Mouse (Mus musculus): ENCODE data around the gene Spcs3. TPM values are rescaled to one million over a fixed set of nuclear protein-coding genes. Genes with fewer than 3 reads are reported as not detected.

Gene Spcs3
- 71.1 and 77.9 TPM in 2 replicates for polyA plus RNA-seq (2014; fragmentation: Nextera tagmentation; extraction: Ambion mirVana)

- Histone ChIP-seq H3K4me3 (ENCODE audit: low read depth, low read length) (peak within 1 kb of the TSS; percentile 90), H3K4me1 (ENCODE audit: control insufficient read depth, insufficient read depth, low read length) (peaks cover 11% of the 10 kb centered on the region; the same call in 1 of the 2 replicates), H3K27ac (ENCODE audit: low read depth, low read length) (peak within 1 kb of the TSS; percentile 83), H3K36me3 (ENCODE audit: control insufficient read depth, insufficient read depth, low read length) (no peaks in the 10 kb centered on the region), H3K4me2 (peak within 1 kb of the TSS; percentile 74), H3K9ac (ENCODE audit: low read depth, low read length) (peak within 1 kb of the TSS; percentile 88), H3K9me3 (replicated peaks; ENCODE audit: control insufficient read depth, low read length) (no peaks in the 10 kb centered on the region), H3K27me3 (ENCODE audit: control insufficient read depth, insufficient read depth, low read length) (no peaks in the 10 kb centered on the region)
- peak; percentile 94 for ATAC-seq (replicated peaks; ENCODE audit: insufficient number of reproducible peaks, low FRiP score, low TSS enrichment)
- WGBS (ENCODE audit: insufficient replicate concordance) = under 1% methylated on average over 75 of the region's 89 CpGs
Measured at GRCm38 (mm10) chr8:54529382-54530296, at the start of gene Spcs3, which contains the start of gene Asb5. Gene Spcs3 (minus strand): TSS chr8:54529998. Gene Asb5 (plus strand): TSS chr8:54529580.

GRCm38 (mm10) chr8:54570618-54571609, 41.1 kb upstream of the Spcs3 start:
- WGBS (ENCODE audit: insufficient replicate concordance) = 63% methylated on average over 15 of the region's 15 CpGs
- Histone ChIP-seq H3K9me3 (replicated peaks; ENCODE audit: control insufficient read depth, low read length) (no peaks in the 10 kb centered on the region), H3K4me2 (0 out of 2 replicates have a peak overlapping the region, but pooled peaks have one; percentile 6), H3K27ac (ENCODE audit: low read depth, low read length) (peak overlapping the region; percentile 50; the same call in 1 of the 2 replicates), H3K36me3 (ENCODE audit: control insufficient read depth, insufficient read depth, low read length) (no peaks in the 10 kb centered on the region), H3K27me3 (ENCODE audit: control insufficient read depth, insufficient read depth, low read length) (no peaks in the 10 kb centered on the region), H3K4me1 (ENCODE audit: control insufficient read depth, insufficient read depth, low read length) (no peaks in the 10 kb centered on the region), H3K9ac (ENCODE audit: low read depth, low read length) (no peak overlapping the region), H3K4me3 (ENCODE audit: low read depth, low read length) (no peak overlapping the region)
- no peak for ATAC-seq (replicated peaks; ENCODE audit: insufficient number of reproducible peaks, low FRiP score, low TSS enrichment)

- 44% methylated on average over 2 of the region's 2 CpGs for WGBS (ENCODE audit: insufficient replicate concordance)
- peaks cover 1% of the 10 kb centered on the region; the same call in 1 of the 2 replicates for H3K4me1 ChIP-seq (ENCODE audit: control insufficient read depth, insufficient read depth, low read length)
- no peak overlapping the region for H3K27ac ChIP-seq (ENCODE audit: low read depth, low read length)
- no peaks in the 10 kb centered on the region for H3K9me3 ChIP-seq (replicated peaks; ENCODE audit: control insufficient read depth, low read length)
- no peak for ATAC-seq (replicated peaks; ENCODE audit: insufficient number of reproducible peaks, low FRiP score, low TSS enrichment)
- H3K36me3 ChIP-seq (ENCODE audit: control insufficient read depth, insufficient read depth, low read length) = no peaks in the 10 kb centered on the region
- no peak overlapping the region for H3K9ac ChIP-seq (ENCODE audit: low read depth, low read length)
- no peak overlapping the region for H3K4me3 ChIP-seq (ENCODE audit: low read depth, low read length)
- no peaks in the 10 kb centered on the region for H3K27me3 ChIP-seq (ENCODE audit: control insufficient read depth, insufficient read depth, low read length)
- H3K4me2 ChIP-seq = no peak overlapping the region
Measured at GRCm38 (mm10) chr8:54567168-54567567, 37.4 kb upstream of the Spcs3 start.

GRCm38 (mm10) chr8:54565603-54566260, 35.9 kb upstream of the Spcs3 start:
- Histone ChIP-seq H3K27me3 (ENCODE audit: control insufficient read depth, insufficient read depth, low read length) (no peaks in the 10 kb centered on the region), H3K27ac (ENCODE audit: low read depth, low read length) (no peak overlapping the region), H3K36me3 (ENCODE audit: control insufficient read depth, insufficient read depth, low read length) (no peaks in the 10 kb centered on the region), H3K4me1 (ENCODE audit: control insufficient read depth, insufficient read depth, low read length) (peaks cover 5% of the 10 kb centered on the region; the same call in 1 of the 2 replicates), H3K4me3 (ENCODE audit: low read depth, low read length) (no peak overlapping the region), H3K4me2 (no peak overlapping the region), H3K9ac (ENCODE audit: low read depth, low read length) (no peak overlapping the region), H3K9me3 (replicated peaks; ENCODE audit: control insufficient read depth, low read length) (no peaks in the 10 kb centered on the region)
- ATAC-seq (replicated peaks; ENCODE audit: insufficient number of reproducible peaks, low FRiP score, low TSS enrichment) = no peak; the same call in 1 of the 2 replicates
- 81% methylated on average over 7 of the region's 7 CpGs for WGBS (ENCODE audit: insufficient replicate concordance)

GRCm38 (mm10) chr8:54565181-54565580, 35.4 kb upstream of the Spcs3 start:
- ATAC-seq (replicated peaks; ENCODE audit: insufficient number of reproducible peaks, low FRiP score, low TSS enrichment) = no peak
- Histone ChIP-seq H3K4me3 (ENCODE audit: low read depth, low read length) (no peak overlapping the region), H3K27me3 (ENCODE audit: control insufficient read depth, insufficient read depth, low read length) (no peaks in the 10 kb centered on the region), H3K9me3 (replicated peaks; ENCODE audit: control insufficient read depth, low read length) (no peaks in the 10 kb centered on the region), H3K9ac (ENCODE audit: low read depth, low read length) (no peak overlapping the region), H3K4me2 (no peak overlapping the region), H3K4me1 (ENCODE audit: control insufficient read depth, insufficient read depth, low read length) (peaks cover 5% of the 10 kb centered on the region; the same call in 1 of the 2 replicates), H3K27ac (ENCODE audit: low read depth, low read length) (no peak overlapping the region), H3K36me3 (ENCODE audit: control insufficient read depth, insufficient read depth, low read length) (no peaks in the 10 kb centered on the region)
- 82% methylated on average over 1 of the region's 1 CpGs for WGBS (ENCODE audit: insufficient replicate concordance)

- H3K9ac ChIP-seq (ENCODE audit: low read depth, low read length) = no peak overlapping the region
- no peak overlapping the region for H3K27ac ChIP-seq (ENCODE audit: low read depth, low read length)
- no peaks in the 10 kb centered on the region for H3K9me3 ChIP-seq (replicated peaks; ENCODE audit: control insufficient read depth, low read length)
- no peaks in the 10 kb centered on the region for H3K27me3 ChIP-seq (ENCODE audit: control insufficient read depth, insufficient read depth, low read length)
- no peak for ATAC-seq (replicated peaks; ENCODE audit: insufficient number of reproducible peaks, low FRiP score, low TSS enrichment)
- WGBS (ENCODE audit: insufficient replicate concordance) = 52% methylated on average over 4 of the region's 4 CpGs
- no peak overlapping the region for H3K4me3 ChIP-seq (ENCODE audit: low read depth, low read length)
- no peak overlapping the region for H3K4me2 ChIP-seq
- H3K36me3 ChIP-seq (ENCODE audit: control insufficient read depth, insufficient read depth, low read length) = no peaks in the 10 kb centered on the region
- H3K4me1 ChIP-seq (ENCODE audit: control insufficient read depth, insufficient read depth, low read length) = peaks cover 5% of the 10 kb centered on the region; the same call in 1 of the 2 replicates
Measured at GRCm38 (mm10) chr8:54562137-54562536, 32.3 kb upstream of the Spcs3 start.

GRCm38 (mm10) chr8:54554921-54555320, 25.1 kb upstream of the Spcs3 start:
- Histone ChIP-seq H3K27me3 (ENCODE audit: control insufficient read depth, insufficient read depth, low read length) (no peaks in the 10 kb centered on the region), H3K36me3 (ENCODE audit: control insufficient read depth, insufficient read depth, low read length) (no peaks in the 10 kb centered on the region), H3K9me3 (replicated peaks; ENCODE audit: control insufficient read depth, low read length) (no peaks in the 10 kb centered on the region), H3K4me1 (ENCODE audit: control insufficient read depth, insufficient read depth, low read length) (no peaks in the 10 kb centered on the region), H3K27ac (ENCODE audit: low read depth, low read length) (no peak overlapping the region), H3K4me3 (ENCODE audit: low read depth, low read length) (no peak overlapping the region), H3K4me2 (no peak overlapping the region), H3K9ac (ENCODE audit: low read depth, low read length) (no peak overlapping the region)
- no peak for ATAC-seq (replicated peaks; ENCODE audit: insufficient number of reproducible peaks, low FRiP score, low TSS enrichment)
- WGBS (ENCODE audit: insufficient replicate concordance) = 77% methylated on average over 2 of the region's 2 CpGs

Data from heart, embryonic 11.5 days (tissue).